Mouse (Mus musculus) lung, adult 18-20 months (tissue): ENCODE measurements around the gene Fbxw22.
"Not testable (repeated sequence)": the region's sequence is repeated elsewhere in the genome, so short reads cannot be mapped to it uniquely, and the experiment has no call there.

Source experiments
- DNase-seq, 2 experiments: peaks; one replicate each; pipeline ENCODE4 v3.0.0; 2022; ENCODE audit warnings: mixed read lengths in 2 of 2

Gene Fbxw22

DNA sequence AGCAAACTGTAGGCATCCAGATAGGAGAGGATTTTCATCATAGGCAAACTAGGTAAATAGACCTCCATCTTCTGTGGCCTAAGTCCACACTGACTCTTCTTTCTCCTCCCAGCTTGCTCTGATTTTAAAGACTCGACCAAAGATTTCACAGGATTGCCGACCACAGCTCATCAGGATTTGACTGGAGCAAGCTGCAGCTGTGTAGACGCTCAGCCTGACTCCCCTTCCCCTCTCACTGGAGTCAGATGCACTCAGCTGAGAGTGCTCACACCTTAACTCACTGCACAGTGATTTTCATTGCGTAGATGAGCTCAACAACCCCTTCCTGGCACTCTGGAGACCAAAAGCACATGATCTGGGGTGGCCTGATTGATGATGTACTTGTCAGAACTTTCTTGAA lies at the start of gene Fbxw22:
TSS of gene Fbxw22 (minus strand) at position 101 of the 400 bp plus-strand sequence.
- DNase-seq = not testable (repeated sequence)

DNA sequence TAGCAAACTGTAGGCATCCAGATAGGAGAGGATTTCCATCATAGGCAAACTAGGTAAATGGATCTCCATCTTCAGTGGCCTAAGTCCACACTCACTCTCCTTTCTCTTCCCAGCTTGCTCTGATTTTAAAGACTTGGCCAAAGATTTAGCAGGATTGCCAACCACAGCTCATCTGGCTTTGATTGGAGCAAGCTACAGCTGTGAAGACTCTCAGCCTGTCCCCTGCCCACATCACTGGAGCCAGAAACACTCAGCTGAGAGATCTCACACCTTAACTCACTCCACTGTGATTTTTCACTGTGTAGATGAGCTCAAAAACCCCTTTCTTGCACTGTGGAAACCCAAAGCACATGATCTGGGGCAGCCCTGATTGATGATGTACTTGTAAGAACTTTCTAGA lies 44.9 kb upstream of the Fbxw22 start, which contains the start of gene Fbxw16:
TSS of gene Fbxw16 (minus strand) at position 101 of the 400 bp plus-strand sequence.
- no peak for DNase-seq

DNA sequence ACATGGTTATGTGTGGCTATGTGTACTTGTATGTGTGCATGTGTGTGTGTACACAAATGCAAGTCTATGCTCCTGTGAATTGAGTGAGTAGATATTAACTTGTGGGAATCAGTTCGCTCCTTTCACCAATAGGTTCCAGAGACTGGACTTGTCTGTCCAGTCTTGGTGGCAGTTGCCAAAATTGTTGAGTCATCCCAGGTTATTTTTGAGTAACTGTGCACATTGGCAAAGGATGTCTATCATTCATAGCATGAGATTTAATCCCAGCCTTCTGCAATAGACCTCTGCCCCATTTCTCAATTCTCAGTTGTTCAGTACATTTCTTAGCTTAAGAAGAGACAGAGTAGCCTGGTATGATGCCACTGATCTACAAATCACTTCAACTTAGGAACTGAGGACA lies 28.9 kb upstream of the Fbxw22 start:
- DNase-seq = no peak

DNA sequence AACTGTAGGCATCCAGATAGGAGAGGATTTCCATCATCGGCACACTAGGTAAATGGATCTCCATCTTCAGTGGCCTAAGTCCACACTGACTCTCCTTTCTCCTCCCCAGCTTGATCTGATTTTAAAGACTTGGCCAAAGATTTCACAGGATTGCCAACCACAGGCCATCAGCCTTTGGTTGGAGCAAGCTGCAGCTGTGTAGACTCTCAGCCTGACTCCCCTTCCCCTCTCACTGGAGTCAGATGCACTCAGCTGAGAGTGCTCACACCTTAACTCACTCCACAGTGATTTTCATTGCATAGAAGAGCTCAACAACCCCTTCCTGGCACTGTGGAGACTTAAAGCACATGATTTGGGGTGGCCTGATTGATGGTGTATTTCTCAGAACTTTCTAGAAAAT lies 64.5 kb downstream of the Fbxw22 start, which contains the start of gene Fbxw28:
TSS of gene Fbxw28 (minus strand) at position 101 of the 400 bp plus-strand sequence.
- not testable (repeated sequence) for DNase-seq
